Mouse (Mus musculus) gastrocnemius, adult 18-20 months (tissue): ENCODE measurements around the gene Tmbim4. TPM values are rescaled to one million over a fixed set of nuclear protein-coding genes. Genes with fewer than 3 reads are reported as not detected.
"Not testable (repeated sequence)": the region's sequence is repeated elsewhere in the genome, so short reads cannot be mapped to it uniquely, and the experiment has no call there.

Experiments
- DNase-seq: peaks from one replicate; pipeline ENCODE4 v3.0.0; 2021; ENCODE audit warnings: low spot score
- total RNA-seq, 2 experiments: library from RNA; stranded (reverse); gene quantifications; 2 replicates each; pipeline ENCODE4 v1.2.3; 2021

Gene Tmbim4
- total RNA-seq, 2 experiments from 2014 or later, result 76.7 to 79.2 TPM

GRCm38 (mm10) chr10:120193255-120193654 is 8.1 kb upstream of the Tmbim4 start:
- no peak for DNase-seq

- DNase-seq, result no peak
Measured at GRCm38 (mm10) chr10:120197061-120197835, 4.1 kb upstream of the Tmbim4 start.

GRCm38 (mm10) chr10:120201961-120202402 is 592 bp downstream of the Tmbim4 start, which contains the start of gene Irak3:
Gene Irak3, minus strand, starts transcription at chr10:120202130.
- DNase-seq, result peak; percentile 82

- no peak for DNase-seq
Measured at GRCm38 (mm10) chr10:120202467-120203250, 1.3 kb downstream of the Tmbim4 start.

- DNase-seq, result no peak
Measured at GRCm38 (mm10) chr10:120204591-120205210, 3.3 kb downstream of the Tmbim4 start.

- no peak for DNase-seq
Measured at GRCm38 (mm10) chr10:120208015-120208414, 6.6 kb downstream of the Tmbim4 start.

GRCm38 (mm10) chr10:120208575-120209538 is 7.5 kb downstream of the Tmbim4 start:
- peak; percentile 91 for DNase-seq

GRCm38 (mm10) chr10:120209539-120209925 is 8.1 kb downstream of the Tmbim4 start:
- DNase-seq, result no peak

GRCm38 (mm10) chr10:120210096-120210495 is 8.7 kb downstream of the Tmbim4 start:
- DNase-seq, result no peak

- not testable (repeated sequence) for DNase-seq
Measured at GRCm38 (mm10) chr10:120217099-120217498, 15.7 kb downstream of the Tmbim4 start.

GRCm38 (mm10) chr10:120218996-120219395 is 17.6 kb downstream of the Tmbim4 start:
- DNase-seq, result no peak

GRCm38 (mm10) chr10:120219578-120220359 is 18.4 kb downstream of the Tmbim4 start:
- no peak for DNase-seq

- DNase-seq, result no peak
Measured at GRCm38 (mm10) chr10:120220776-120221175, 19.4 kb downstream of the Tmbim4 start.

- peak; percentile 89 for DNase-seq
Measured at GRCm38 (mm10) chr10:120226871-120227661, 25.7 kb downstream of the Tmbim4 start, which contains the start of gene Llph. Gene Llph, plus strand, starts transcription at chr10:120227070.

GRCm38 (mm10) chr10:120231718-120232117 is 30.3 kb downstream of the Tmbim4 start:
- peak; percentile 60 for DNase-seq

GRCm38 (mm10) chr10:120233655-120234367 is 32.4 kb downstream of the Tmbim4 start:
- peak; percentile 60 for DNase-seq

GRCm38 (mm10) chr10:120236855-120237254 is 35.5 kb downstream of the Tmbim4 start:
- DNase-seq, result no peak

- DNase-seq, result no peak
Measured at GRCm38 (mm10) chr10:120238241-120238640, 36.9 kb downstream of the Tmbim4 start.
